Mouse (Mus musculus) lung, adult 2 months (tissue): ENCODE data around the gene Hist1h2bp. TPM values are rescaled to one million over a fixed set of nuclear protein-coding genes. Genes with fewer than 3 reads are reported as not detected.
"Not testable (repeated sequence)": the region's sequence is repeated elsewhere in the genome, so short reads cannot be mapped to it uniquely, and the experiment has no call there.

Source experiments
- DNase-seq: peaks from one replicate; pipeline ENCODE4 v3.0.0; 2022
- H3K4me1 ChIP-seq: fragments of 200-500 bp; 2 replicates; pipeline ENCODE4 v1.6.1; 2011; ENCODE audit warnings: low read length; ENCODE audit not compliant: control insufficient read depth, insufficient read depth
- H3K4me3 ChIP-seq: fragments of 200-500 bp; replicated peaks from 2 replicates; pipeline ENCODE3; 2011; ENCODE audit warnings: low read depth, mild to moderate bottlenecking, control low read depth, low read length; ENCODE audit errors: extremely low read depth
- CTCF ChIP-seq: fragments of 200-500 bp; IDR thresholded peaks from 2 replicates; pipeline ENCODE4 v1.5.1; 2011; ENCODE audit warnings: mild to moderate bottlenecking, low read length, control low read depth; ENCODE audit not compliant: insufficient read depth
- POLR2A ChIP-seq: fragments of 200-500 bp; IDR thresholded peaks from 2 replicates; pipeline ENCODE4 v1.6.1; 2011; ENCODE audit warnings: low read depth, mild to moderate bottlenecking, control low read depth, low read length, borderline replicate concordance; ENCODE audit errors: extremely low read depth
- WGBS: fragments of 180-500 bp; shearing (Covaris S2); methylation state at CpG from one replicate; pipeline ENCODE4 v1.1.7; 2018; 5-methylcytosine and 5-hydroxymethylcytosine counted together
- polyA plus RNA-seq: library from polyadenylated mRNA; depleted of rRNA; stranded (reverse); fragments of >200 nt; gene quantifications from 2 replicates; pipeline ENCODE4 v1.2.3, GENCODE M21; 2012; rRNA removed

The Hist1h2bp gene
- polyA plus RNA-seq = not detected in 2 replicates

DNA sequence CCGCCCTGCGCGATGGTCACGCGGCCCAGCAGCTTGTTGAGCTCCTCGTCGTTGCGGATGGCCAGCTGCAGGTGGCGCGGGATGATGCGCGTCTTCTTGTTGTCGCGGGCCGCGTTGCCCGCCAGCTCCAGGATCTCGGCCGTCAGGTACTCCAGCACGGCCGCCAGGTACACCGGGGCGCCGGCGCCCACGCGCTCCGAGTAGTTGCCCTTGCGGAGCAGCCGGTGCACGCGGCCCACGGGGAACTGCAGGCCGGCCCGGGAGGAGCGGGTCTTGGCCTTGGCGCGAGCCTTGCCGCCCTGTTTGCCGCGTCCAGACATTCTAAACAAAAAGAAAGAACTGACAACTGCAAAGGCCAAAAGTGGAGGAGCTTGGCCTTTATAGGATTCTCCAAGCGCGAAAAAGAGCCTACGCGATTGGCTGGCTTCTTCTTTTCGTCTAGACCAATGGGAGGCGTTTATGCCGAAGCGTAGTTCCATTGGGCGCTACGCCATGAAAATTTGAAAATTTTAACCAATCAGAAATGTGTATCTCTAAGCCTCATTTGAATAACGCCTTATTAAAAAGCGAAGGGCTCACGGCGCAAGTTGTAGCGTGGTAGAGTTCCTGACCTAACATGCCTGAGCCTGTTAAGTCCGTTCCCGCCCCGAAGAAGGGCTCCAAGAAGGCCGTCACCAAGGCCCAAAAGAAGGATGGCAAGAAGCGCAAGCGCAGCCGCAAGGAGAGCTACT, at the start of gene Hist1h2bp, which contains the start of gene Hist1h2an:
TSS of gene Hist1h2bp (plus strand) at position 563 of the 731 bp plus-strand sequence.
TSS of gene Hist1h2an (minus strand) at position 320 of the 731 bp plus-strand sequence.
- 1% methylated on average over 43 of the region's 63 CpGs for WGBS
- H3K4me1 ChIP-seq = not testable (repeated sequence)
- peak within 1 kb of the TSS; percentile 64 for H3K4me3 ChIP-seq
- TF ChIP-seq POLR2A = peak; percentile 44; the same call in 1 of the 2 replicates
- DNase-seq = peak; percentile 74

DNA sequence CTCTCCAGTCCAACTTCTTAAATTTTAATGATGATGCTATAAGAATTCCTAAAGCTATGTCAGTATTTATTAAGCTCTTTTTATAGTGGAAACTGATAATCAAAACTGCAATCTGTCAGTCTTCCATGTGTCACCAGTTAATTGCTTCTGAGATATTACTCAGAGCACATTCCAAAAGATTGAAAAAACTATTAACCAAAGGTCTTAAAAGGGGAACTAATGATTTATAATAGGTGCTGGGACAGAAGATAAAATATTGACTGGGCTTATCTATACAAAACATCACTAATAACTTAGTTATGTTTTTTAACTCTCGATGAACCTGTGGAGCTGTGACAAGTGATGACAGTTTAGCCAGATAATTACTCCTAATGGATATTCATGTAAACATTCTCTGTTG, 42.3 kb upstream of the Hist1h2bp start:
- TF ChIP-seq CTCF (no peak), POLR2A (no peak)
- DNase-seq = no peak
- peaks cover 5% of the 10 kb centered on the region; the same call in 1 of the 2 replicates for H3K4me1 ChIP-seq
- 66% methylated on average over 1 of the region's 1 CpGs for WGBS
- H3K4me3 ChIP-seq = no peak overlapping the region

DNA sequence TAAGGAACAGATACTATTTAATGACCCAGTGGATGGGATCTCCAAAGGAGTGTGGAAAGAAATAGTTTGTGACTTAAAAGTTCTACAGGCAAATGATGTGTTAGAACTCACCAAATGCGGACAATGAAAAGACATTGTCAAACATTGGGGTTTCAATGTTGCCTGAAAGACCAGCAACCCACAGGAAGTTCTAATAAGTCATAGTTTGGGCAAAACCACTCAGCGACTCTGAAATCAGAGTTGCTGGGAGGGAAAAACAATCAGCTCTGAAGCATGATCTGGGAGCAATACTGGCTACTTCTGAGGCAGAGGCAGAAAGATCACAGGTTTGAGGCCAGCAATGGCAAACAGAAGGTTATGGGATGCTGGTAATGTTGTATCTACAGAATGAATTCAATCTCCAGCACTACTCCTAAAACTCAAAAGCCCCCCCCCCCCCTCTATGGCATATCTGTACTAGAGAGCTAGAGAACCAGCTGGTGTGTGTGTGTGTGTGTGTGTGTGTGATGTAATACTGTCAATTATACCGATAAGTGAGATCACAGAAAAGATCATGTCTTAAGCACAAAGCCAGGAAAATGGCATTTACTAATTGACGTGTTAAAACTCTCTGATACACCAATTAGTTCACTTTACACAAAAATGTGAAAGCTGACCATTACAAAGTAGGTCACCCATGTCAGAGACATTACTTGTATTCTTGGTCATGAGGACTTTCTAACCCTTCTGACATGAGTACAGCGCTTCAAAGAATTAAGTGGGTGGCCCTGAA, 37.7 kb upstream of the Hist1h2bp start:
- 9% methylated on average over 5 of the region's 5 CpGs for WGBS
- TF ChIP-seq POLR2A (no peak), CTCF (no peak)
- Histone ChIP-seq H3K4me3 (peak overlapping the region; percentile 41), H3K4me1 (peaks cover 7% of the 10 kb centered on the region)
- DNase-seq = no peak

DNA sequence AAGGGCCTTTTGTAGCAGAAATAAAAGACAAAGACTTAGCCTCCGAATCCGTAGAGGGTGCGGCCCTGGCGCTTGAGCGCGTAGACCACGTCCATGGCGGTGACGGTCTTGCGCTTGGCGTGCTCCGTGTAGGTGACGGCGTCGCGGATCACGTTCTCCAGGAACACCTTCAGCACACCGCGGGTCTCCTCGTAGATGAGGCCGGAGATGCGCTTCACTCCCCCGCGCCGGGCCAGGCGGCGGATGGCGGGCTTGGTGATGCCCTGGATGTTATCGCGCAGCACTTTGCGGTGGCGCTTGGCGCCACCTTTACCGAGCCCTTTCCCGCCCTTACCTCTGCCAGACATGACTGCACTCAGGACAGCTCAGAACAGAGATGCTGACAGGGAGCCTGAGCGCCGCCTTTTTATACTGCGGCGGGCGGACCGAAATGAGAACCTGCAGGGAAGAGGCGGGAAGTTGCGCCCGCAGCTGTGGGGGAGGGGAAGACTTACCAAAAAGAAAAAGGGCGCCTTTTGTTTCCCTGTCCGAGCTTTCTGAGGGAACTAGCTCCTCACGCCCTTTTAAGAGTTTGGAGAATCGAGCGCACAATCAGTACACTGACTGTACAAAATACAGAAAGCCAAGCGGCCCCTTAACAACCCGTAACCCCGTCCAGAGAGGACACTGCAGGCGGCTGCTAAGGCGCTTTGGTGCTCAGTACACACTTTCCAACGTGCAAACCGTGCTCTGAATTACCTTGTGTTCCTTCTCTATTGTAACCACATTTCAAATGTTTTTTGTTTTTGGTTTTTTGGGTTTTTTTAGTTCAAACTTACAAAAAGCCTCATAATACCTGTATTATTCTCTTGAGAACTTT, 36.9 kb upstream of the Hist1h2bp start, which contains the start of gene Hist1h4k:
TSS of gene Hist1h4k (minus strand) at position 347 of the 859 bp plus-strand sequence.
- TF ChIP-seq POLR2A = peak; percentile 79; the same call in 1 of the 2 replicates
- not testable (repeated sequence) for H3K4me1 ChIP-seq
- DNase-seq = peak; percentile 81
- peak within 1 kb of the TSS; percentile 48 for H3K4me3 ChIP-seq
- WGBS = under 1% methylated on average over 40 of the region's 56 CpGs

DNA sequence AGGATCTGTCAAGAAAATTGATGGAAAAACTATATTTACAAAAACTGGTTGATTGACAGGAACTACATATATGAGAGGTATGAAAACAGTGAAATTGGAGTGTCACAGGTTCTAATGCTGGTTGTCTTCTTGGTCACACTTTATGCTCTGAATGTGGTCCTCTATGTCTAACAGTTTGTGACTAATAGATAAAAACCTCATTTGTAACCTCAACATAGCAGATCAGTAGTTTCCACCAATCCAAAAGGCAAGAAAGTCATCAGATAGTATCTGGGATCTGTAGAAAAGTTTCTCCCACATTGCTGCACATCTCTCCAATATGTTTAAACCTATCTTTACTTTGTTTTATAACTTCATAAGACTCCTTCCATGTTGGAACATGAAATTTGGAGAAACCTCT, 35.8 kb upstream of the Hist1h2bp start:
- H3K4me1 ChIP-seq = peaks cover 8% of the 10 kb centered on the region
- TF ChIP-seq POLR2A (no peak), CTCF (no peak)
- H3K4me3 ChIP-seq = no peak overlapping the region
- no peak for DNase-seq

DNA sequence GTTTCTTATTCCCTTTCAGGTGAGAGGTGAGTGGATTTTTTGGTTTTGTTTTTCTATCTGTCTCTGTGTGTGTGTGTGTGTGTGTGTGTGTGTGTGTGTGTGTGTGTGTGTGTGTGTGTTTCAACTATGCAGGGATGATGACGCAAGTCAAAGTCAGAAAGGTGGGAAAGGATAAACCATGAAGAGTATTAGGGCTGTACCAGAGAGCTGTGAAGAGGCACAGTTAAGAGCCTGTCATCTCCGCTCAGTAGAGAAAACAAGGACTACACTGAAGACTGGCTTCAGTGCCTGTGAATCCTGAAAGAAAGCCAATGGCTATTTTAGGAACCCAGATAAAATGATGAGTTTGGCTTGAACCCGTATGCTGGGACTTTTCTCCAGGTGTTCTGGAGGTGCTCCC, 35.4 kb upstream of the Hist1h2bp start:
- no peak for DNase-seq
- Histone ChIP-seq H3K4me3 (no peak overlapping the region), H3K4me1 (peaks cover 8% of the 10 kb centered on the region)
- 61% methylated on average over 3 of the region's 3 CpGs for WGBS
- TF ChIP-seq CTCF (no peak), POLR2A (no peak)

DNA sequence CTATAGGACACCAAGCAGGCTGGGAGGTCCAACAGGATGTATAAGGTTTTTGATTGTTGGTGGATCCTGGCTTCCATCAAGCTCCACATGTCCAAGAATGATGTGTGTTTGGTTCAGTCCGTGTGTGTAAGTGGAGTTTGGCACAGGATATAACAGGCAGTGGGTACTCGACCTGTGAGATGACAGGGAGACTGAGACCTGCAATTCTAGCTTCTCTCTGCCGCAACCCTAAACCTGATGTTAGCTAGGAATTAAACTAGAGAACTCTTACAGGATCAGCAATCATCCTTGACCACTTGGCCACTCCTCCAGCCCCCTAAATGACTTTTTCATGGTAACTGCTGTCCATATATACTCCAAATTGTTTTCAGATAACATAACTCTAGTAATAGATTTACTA, 34.9 kb upstream of the Hist1h2bp start:
- DNase-seq = no peak
- 34% methylated on average over 3 of the region's 3 CpGs for WGBS
- no peak for TF ChIP-seq CTCF
- TF ChIP-seq POLR2A = no peak
- Histone ChIP-seq H3K4me3 (no peak overlapping the region), H3K4me1 (peaks cover 8% of the 10 kb centered on the region)

DNA sequence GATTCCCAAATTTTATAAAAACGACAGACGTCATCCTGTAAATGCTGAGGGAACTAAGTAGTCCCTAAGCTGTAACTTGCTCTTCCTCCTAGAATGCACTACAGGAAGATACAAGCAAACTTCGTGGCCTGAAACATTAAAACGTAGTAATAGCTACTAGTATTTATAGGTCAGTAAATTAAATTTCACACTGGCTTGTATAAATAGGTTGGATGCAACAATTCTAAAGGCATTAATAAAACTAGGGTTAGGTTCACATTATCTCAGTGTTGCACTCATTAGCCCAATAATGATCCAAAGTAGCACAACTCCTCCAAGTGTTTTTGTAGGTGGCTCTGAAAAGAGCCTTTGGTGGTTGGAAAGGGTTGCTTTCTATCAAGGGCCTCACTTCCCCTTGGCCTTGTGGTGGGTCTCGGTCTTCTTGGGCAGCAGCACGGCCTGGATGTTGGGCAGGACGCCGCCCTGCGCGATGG, 34.2 kb upstream of the Hist1h2bp start:
- WGBS = 2% methylated on average over 10 of the region's 10 CpGs

More for the DNA sequence above, 34.2 kb upstream of the Hist1h2bp start:
- TF ChIP-seq CTCF (no peak), POLR2A (no peak)
- DNase-seq = no peak
- H3K4me3 ChIP-seq = peak overlapping the region; percentile 45
- H3K4me1 ChIP-seq = peaks cover 8% of the 10 kb centered on the region
